Mouse (Mus musculus) ES-E14 (cell line): ENCODE results near the gene Prpsap1.

Source experiments
- CHD2 ChIP-seq: IDR thresholded peaks from 2 replicates; pipeline ENCODE4 v1.6.1; 2014; ENCODE audit warnings: mild to moderate bottlenecking, low read depth, low read length, inconsistent platforms
- HCFC1 ChIP-seq: IDR thresholded peaks from 2 replicates; pipeline ENCODE4 v1.6.1; 2012; ENCODE audit warnings: low read length, inconsistent platforms, borderline replicate concordance; ENCODE audit not compliant: insufficient read depth
- ZC3H11A ChIP-seq: IDR thresholded peaks from 2 replicates; pipeline ENCODE4 v1.6.1; 2012; ENCODE audit warnings: low read depth, mild to moderate bottlenecking, inconsistent platforms, low read length, borderline replicate concordance
- ZNF384 ChIP-seq: IDR thresholded peaks from 2 replicates; pipeline ENCODE4 v1.6.1; 2012; ENCODE audit warnings: low read depth, low read length, inconsistent platforms

GRCm38 (mm10) chr11:116459786-116460185 lies 34.2 kb downstream of the Prpsap1 start:
- TF ChIP-seq CHD2 (no peak), HCFC1 (no peak), ZNF384 (no peak), ZC3H11A (no peak)
